Mouse (Mus musculus) heart, adult 2 months (tissue): ENCODE results near the gene Ak1.

Experiments
- CTCF ChIP-seq: fragments of 200-600 bp; IDR thresholded peaks from 2 replicates; pipeline ENCODE4 v1.8.1; 2022; ENCODE audit warnings: antibody characterized with exemption, mild to moderate bottlenecking, moderate library complexity
- EP300 ChIP-seq: fragments of 200-500 bp; IDR thresholded peaks from 2 replicates; pipeline ENCODE4 v1.6.1; 2011; ENCODE audit warnings: low read depth, low read length, control low read depth; ENCODE audit not compliant: insufficient read depth
- POLR2A ChIP-seq: fragments of 200-500 bp; IDR thresholded peaks from 2 replicates; pipeline ENCODE4 v1.6.1; 2011; ENCODE audit warnings: mild to moderate bottlenecking, low read depth, low read length, control low read depth; ENCODE audit not compliant: insufficient read depth

GRCm38 (mm10) chr2:32683701-32684100 lies 62.1 kb downstream of the Ak1 start:
- no peak for TF ChIP-seq CTCF
- TF ChIP-seq EP300: no peak
- no peak for TF ChIP-seq POLR2A
